Mouse (Mus musculus): Measurements from ENCODE around the gene Phf11d. TPM values are rescaled to one million over a fixed set of nuclear protein-coding genes. Genes with fewer than 3 reads are reported as not detected.

Gene Phf11d
- polyA plus RNA-seq (2012; rRNA removed): 5.0 and 6.2 TPM in 2 replicates

GRCm38 (mm10) chr14:59365244-59365644, at the start of gene Phf11d:
TSS of gene Phf11d (minus strand) at chr14:59365470.

GRCm38 (mm10) chr14:59395281-59395680, 30.0 kb upstream of the Phf11d start, which contains the start of gene Phf11c:
TSS of gene Phf11c (minus strand) at chr14:59395381.

GRCm38 (mm10) chr14:59341189-59341588, 24.1 kb downstream of the Phf11d start, which contains the start of gene Phf11b:
TSS of gene Phf11b (minus strand) at chr14:59341351.

Other genes with a start within 250 kb of the Phf11d start
- not detected in 2 replicates for gene 1700129C05Rik, start 222.6 kb downstream of the Phf11d start, polyA plus RNA-seq (2012; rRNA removed)
- gene Gm5142, start 186.7 kb downstream of the Phf11d start, polyA plus RNA-seq (2012; rRNA removed): not detected in 2 replicates
- 15.4 and 16.2 TPM in 2 replicates for gene Rcbtb1, start 164.3 kb downstream of the Phf11d start, polyA plus RNA-seq (2012; rRNA removed)
- gene Gm6904, start 105.3 kb downstream of the Phf11d start, polyA plus RNA-seq (2012; rRNA removed): 0.05 and 0.06 TPM in 2 replicates
- 0.72 and 1.1 TPM in 2 replicates for gene Phf11a, start 67.9 kb downstream of the Phf11d start, polyA plus RNA-seq (2012; rRNA removed)
- 2.5 and 2.7 TPM in 2 replicates for gene Phf11b, start 24.1 kb downstream of the Phf11d start, polyA plus RNA-seq (2012; rRNA removed)
- 1.0 TPM in 2 replicates for gene Phf11c, start 29.9 kb upstream of the Phf11d start, polyA plus RNA-seq (2012; rRNA removed)
- gene Setdb2, start 75.4 kb upstream of the Phf11d start, polyA plus RNA-seq (2012; rRNA removed): 5.4 and 5.6 TPM in 2 replicates
- 9.0 and 10.3 TPM in 2 replicates for gene Cab39l, start 75.5 kb upstream of the Phf11d start, polyA plus RNA-seq (2012; rRNA removed)
- 6.5 and 9.3 TPM in 2 replicates for gene Cdadc1, start 232.5 kb upstream of the Phf11d start, polyA plus RNA-seq (2012; rRNA removed)